Mouse (Mus musculus): Measurements from ENCODE around the gene Cux2.

DNA sequence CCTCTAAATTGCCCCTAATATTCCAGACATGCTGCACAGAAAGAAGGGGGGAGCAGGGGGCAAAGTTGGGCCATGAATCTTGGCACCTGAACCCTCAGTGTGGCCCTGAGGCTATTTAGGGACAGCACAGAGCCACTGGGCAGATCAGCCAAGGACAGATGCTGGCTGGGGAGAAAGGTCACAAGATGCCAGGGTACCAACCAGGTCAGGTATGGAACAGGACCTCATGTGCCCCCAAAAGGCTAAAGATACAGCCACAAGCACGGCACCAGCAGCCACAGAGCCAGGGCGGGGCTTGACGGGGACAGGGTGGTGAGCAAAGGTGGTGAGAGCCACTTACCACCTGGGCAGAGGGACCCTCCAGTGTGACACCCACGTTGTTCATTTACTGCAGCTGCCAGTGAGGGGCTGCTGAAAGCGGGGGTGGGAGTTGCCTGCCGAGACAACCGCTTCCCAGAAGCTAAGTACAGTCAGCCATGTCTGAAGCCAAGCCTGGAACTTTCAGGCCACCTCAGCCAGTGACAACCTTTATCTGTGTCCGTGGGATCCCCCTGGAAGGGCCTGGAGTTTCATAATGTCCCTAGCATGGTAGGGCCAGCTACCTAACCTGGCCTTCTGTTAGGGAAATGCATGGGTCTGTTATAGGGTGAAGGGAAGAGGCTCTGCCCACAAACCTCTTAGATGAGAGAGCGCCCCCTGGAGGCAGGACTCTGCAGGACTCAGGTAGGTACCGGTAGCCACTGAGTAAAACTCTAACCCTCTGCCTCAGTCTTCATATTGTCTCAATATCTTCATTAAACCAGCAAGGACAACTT, 50.7 kb downstream of the Cux2 start:
- TF ChIP-seq POLR2A (IDR thresholded peaks at IDR 0.05; ENCODE audit: low read depth, low read length), result no peak
- TF ChIP-seq CTCF (IDR thresholded peaks at IDR 0.05; ENCODE audit: extremely low read depth, insufficient read depth, insufficient read length, insufficient replicate concordance), result peak; percentile 38; the same call in 1 of the 2 replicates

Data from spleen, adult 2 months (tissue).